Mouse (Mus musculus) kidney, postnatal 0 days (tissue): Measurements from ENCODE around the gene Cyp27b1. TPM values are rescaled to one million over a fixed set of nuclear protein-coding genes. Genes with fewer than 3 reads are reported as not detected.

Experiments used
- ATAC-seq: fragments of 200-750 bp; cut with Nextera tagmentation; replicated peaks from 2 replicates; pipeline ENCODE4 v1.8.0; 2017; ENCODE audit warnings: low read depth, moderate number of reproducible peaks, moderate TSS enrichment, moderate library complexity; ENCODE audit not compliant: low FRiP score
- DNase-seq: peaks from one replicate; pipeline ENCODE4 v3.0.0-alpha.2; 2016; ENCODE audit warnings: low spot score
- H3K27ac ChIP-seq: fragments of 300-500 bp; sonication (generic); 2 replicates; pipeline ENCODE4 v1.5.1; 2014; ENCODE audit warnings: mild to moderate bottlenecking
- H3K27me3 ChIP-seq: fragments of 300-500 bp; sonication (generic); 2 replicates; pipeline ENCODE4 v1.6.1; 2014; ENCODE audit warnings: low read length, mixed read lengths; ENCODE audit not compliant: insufficient read depth
- H3K36me3 ChIP-seq: fragments of 300-500 bp; sonication (generic); 2 replicates; pipeline ENCODE4 v1.6.1; 2014; ENCODE audit warnings: low read length, mixed read lengths; ENCODE audit not compliant: insufficient read depth
- H3K4me1 ChIP-seq: fragments of 300-500 bp; sonication (generic); replicated peaks from 2 replicates; pipeline ENCODE4 v1.6.1; 2014; ENCODE audit warnings: antibody characterized with exemption, low read length, mixed read lengths; ENCODE audit not compliant: insufficient read depth
- H3K4me2 ChIP-seq: fragments of 300-500 bp; sonication (generic); 2 replicates; pipeline ENCODE4 v1.6.1; 2014; ENCODE audit warnings: mild to moderate bottlenecking, low read length, moderate library complexity, mixed read lengths
- H3K4me3 ChIP-seq: fragments of 300-500 bp; sonication (generic); replicated peaks from 2 replicates; pipeline ENCODE4 v1.5.1; 2014; ENCODE audit warnings: low read depth, low read length
- H3K9ac ChIP-seq: fragments of 300-500 bp; sonication (generic); 2 replicates; pipeline ENCODE4 v1.6.1; 2014; ENCODE audit warnings: low read depth, low read length
- H3K9me3 ChIP-seq: fragments of 300-500 bp; sonication (generic); replicated peaks from 2 replicates; pipeline ENCODE4 v1.6.1; 2016; ENCODE audit warnings: low read length, inconsistent platforms, mixed read lengths
- CTCF ChIP-seq: IDR thresholded peaks from 2 replicates; pipeline ENCODE4 v1.5.1; 2016; ENCODE audit warnings: antibody characterized with exemption, low read depth, mild to moderate bottlenecking, moderate library complexity
- WGBS: fragments of 180-500 bp; shearing (Covaris S2); extraction: QIAGEN DNeasy Blood & Tissue Kit; methylation state at CpG from one replicate; pipeline ENCODE4 v1.1.7; 2014; 5-methylcytosine and 5-hydroxymethylcytosine counted together
- polyA plus RNA-seq: library from polyadenylated mRNA; unstranded; fragments of >200 nt; fragmentation: Nextera tagmentation; extraction: Ambion mirVana; gene quantifications from 2 replicates; pipeline ENCODE4 v1.2.1, GENCODE M21; 2015

The Cyp27b1 gene
- polyA plus RNA-seq, 1 experiment from 2014 or later: 38.9 TPM

DNA sequence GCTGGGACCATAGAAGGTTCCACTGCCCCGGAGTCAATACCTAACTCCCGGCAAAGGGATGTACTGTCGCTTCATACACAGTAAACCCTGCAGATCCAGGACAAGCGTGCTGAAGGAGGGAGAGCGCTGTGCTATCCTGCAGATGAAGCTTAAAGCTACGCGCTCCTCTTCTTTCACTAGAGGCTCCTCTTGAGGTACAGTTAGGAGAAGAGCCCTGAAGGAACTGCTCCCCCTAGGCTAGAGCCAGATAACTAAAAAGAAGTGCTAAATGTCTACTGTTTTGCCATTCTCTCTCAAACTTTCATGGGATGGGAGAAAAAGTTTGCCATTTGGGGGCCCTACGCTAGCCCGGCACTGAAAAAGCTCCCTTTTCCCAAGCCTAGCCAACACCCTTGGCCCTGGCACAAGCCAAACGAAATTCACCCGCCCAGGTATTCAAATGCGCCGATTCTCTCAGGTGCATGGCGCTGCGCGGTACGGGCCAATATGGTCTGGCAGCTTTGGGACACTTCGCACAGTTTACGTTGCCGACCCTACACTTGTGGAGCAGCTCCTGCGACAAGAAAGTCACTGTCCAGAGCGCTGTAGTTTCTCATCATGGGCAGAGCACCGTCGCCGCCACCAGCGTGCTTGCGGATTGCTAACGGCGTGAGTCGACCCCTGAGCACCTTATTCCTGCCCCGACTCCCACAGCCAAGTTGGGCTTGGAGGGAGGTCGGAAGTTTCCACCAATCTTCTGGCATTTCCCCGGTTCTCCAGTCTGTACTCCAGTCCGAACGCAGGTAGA lies 751 bp downstream of the Cyp27b1 start:
- ATAC-seq: no peak

DNA sequence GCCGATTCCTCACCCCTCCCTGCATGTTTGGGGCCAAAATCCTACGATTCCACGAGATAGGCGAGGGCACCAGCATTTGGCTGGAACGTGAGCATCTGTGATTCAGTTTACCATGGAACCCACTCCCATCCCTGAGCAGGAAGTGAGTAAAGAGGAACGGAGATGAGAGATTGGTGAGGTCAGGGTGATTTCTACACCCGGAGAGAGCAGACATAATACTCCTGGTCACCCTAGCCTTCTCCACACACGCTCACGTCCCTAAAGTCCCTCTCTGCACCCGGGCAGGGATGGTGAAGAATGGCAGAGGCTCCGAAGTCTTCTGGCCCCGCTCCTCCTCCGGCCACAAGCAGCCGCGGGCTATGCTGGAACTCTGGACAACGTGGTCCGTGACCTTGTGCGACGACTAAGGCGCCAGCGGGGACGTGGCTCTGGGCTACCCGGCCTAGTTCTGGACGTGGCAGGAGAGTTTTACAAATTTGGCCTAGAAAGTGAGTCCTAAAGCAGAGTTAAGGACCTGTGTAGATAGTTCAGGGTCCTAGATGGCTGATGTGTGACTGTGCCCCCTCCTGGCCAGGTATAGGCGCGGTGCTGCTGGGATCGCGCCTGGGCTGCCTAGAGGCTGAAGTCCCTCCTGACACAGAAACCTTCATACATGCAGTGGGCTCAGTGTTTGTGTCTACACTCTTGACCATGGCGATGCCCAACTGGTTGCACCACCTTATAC lies 1.5 kb downstream of the Cyp27b1 start:
- Histone ChIP-seq H3K9me3 (no peaks in the 10 kb centered on the region), H3K4me1 (peaks cover 13% of the 10 kb centered on the region; the same call in 1 of the 2 replicates), H3K9ac (peak overlapping the region; percentile 54; the same call in 1 of the 2 replicates), H3K27me3 (peaks cover 24% of the 10 kb centered on the region), H3K27ac (0 out of 2 replicates have a peak overlapping the region, but pooled peaks have one; percentile 9), H3K4me3 (peak overlapping the region; percentile 24), H3K36me3 (0 out of 2 replicates have a peak, but pooled peaks cover 4% of the 10 kb centered on the region), H3K4me2 (peak overlapping the region; percentile 48)
- peak; percentile 55 for TF ChIP-seq CTCF
- 2% methylated on average over 29 of the region's 29 CpGs for WGBS
- no peak for ATAC-seq
- peak; percentile 15 for DNase-seq

More for the DNA sequence above, 751 bp downstream of the Cyp27b1 start:
- H3K27me3 ChIP-seq: peaks cover 24% of the 10 kb centered on the region
- WGBS: 3% methylated on average over 35 of the region's 35 CpGs
- peaks cover 13% of the 10 kb centered on the region; the same call in 1 of the 2 replicates for H3K4me1 ChIP-seq
- H3K36me3 ChIP-seq: 0 out of 2 replicates have a peak, but pooled peaks cover 4% of the 10 kb centered on the region
- peak; percentile 42 for DNase-seq
- TF ChIP-seq CTCF: peak; percentile 26; the same call in 1 of the 2 replicates
- peak overlapping the region; percentile 54 for H3K9ac ChIP-seq
- H3K4me2 ChIP-seq: peak overlapping the region; percentile 48
- H3K4me3 ChIP-seq: peak overlapping the region; percentile 24
- 0 out of 2 replicates have a peak overlapping the region, but pooled peaks have one; percentile 37 for H3K27ac ChIP-seq
- H3K9me3 ChIP-seq: no peaks in the 10 kb centered on the region

DNA sequence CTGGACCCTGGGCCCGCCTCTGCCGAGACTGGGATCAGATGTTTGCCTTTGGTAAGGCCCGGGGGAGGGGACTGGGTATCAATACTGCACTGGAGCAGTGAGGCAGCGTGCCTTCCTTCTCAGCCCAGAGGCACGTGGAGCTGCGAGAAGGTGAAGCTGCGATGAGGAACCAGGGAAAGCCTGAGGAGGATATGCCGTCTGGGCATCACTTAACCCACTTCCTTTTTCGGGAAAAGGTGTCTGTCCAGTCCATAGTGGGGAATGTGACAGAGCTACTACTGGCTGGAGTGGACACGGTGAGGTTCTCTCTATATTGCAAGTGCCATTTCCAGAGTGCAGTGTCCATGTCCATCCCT lies 2.0 kb downstream of the Cyp27b1 start:
- 0 out of 2 replicates have a peak, but pooled peaks cover under 1% of the 10 kb centered on the region for H3K36me3 ChIP-seq
- DNase-seq (no peak), ATAC-seq (no peak)
- TF ChIP-seq CTCF: no peak
- H3K27me3 ChIP-seq: peaks cover 24% of the 10 kb centered on the region
- peak overlapping the region; percentile 54; the same call in 1 of the 2 replicates for H3K9ac ChIP-seq
- 0 out of 2 replicates have a peak overlapping the region, but pooled peaks have one; percentile 24 for H3K4me3 ChIP-seq
- H3K27ac ChIP-seq: 0 out of 2 replicates have a peak overlapping the region, but pooled peaks have one; percentile 9
- peaks cover 13% of the 10 kb centered on the region; the same call in 1 of the 2 replicates for H3K4me1 ChIP-seq
- no peaks in the 10 kb centered on the region for H3K9me3 ChIP-seq
- H3K4me2 ChIP-seq: peak overlapping the region; percentile 48; the same call in 1 of the 2 replicates
- WGBS: 14% methylated on average over 10 of the region's 10 CpGs

DNA sequence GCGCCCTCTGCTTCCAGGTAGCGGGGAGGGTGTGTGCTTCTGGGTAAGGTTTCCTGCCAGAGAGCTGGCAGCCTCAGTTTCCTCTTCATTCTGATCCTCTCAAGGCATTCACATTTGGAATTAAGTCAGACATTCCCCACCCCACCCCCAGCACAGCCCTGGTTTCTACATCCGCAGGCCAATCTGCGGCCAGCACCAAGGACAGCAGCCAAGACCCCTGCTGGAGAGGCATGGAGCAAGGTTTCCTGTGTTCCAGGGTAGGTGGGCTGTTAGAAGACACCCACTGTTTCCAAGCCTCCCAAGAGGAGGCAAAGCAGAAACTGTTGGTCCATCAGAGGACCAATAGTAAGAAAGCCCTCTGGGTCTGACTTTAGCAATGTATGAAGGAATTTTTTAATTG lies 6.6 kb downstream of the Cyp27b1 start:
- ATAC-seq: no peak

DNA sequence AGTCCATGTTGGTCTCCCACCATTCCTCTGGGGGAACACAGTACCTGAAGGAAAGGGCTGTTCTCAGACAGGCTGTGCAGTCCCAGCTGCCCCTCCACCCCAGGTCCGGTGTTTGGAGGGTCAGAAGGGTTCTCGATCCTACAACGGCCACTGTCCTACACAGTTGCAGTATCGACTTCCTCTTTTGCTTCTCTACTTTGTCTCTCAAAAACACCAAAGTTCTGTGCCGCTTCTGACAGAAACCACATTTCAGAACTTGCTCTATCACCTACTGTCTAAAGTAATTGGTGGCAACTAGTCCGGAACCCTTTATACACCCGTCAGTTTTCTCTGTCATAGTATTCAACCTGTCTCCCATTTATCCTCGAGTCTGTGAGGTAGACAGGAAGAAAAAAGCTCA lies 7.4 kb downstream of the Cyp27b1 start:
- no peak for TF ChIP-seq CTCF
- Histone ChIP-seq H3K9me3 (no peaks in the 10 kb centered on the region), H3K4me1 (no peaks in the 10 kb centered on the region)

More for the DNA sequence above, 6.6 kb downstream of the Cyp27b1 start:
- Histone ChIP-seq H3K27me3 (0 out of 2 replicates have a peak, but pooled peaks cover 4% of the 10 kb centered on the region), H3K4me3 (no peak overlapping the region), H3K27ac (no peak overlapping the region), H3K9me3 (no peaks in the 10 kb centered on the region), H3K4me2 (no peak overlapping the region), H3K36me3 (peaks cover 17% of the 10 kb centered on the region; the same call in 1 of the 2 replicates), H3K4me1 (no peaks in the 10 kb centered on the region), H3K9ac (no peak overlapping the region)
- 70% methylated on average over 4 of the region's 4 CpGs for WGBS
- no peak for TF ChIP-seq CTCF
- no peak for DNase-seq

DNA sequence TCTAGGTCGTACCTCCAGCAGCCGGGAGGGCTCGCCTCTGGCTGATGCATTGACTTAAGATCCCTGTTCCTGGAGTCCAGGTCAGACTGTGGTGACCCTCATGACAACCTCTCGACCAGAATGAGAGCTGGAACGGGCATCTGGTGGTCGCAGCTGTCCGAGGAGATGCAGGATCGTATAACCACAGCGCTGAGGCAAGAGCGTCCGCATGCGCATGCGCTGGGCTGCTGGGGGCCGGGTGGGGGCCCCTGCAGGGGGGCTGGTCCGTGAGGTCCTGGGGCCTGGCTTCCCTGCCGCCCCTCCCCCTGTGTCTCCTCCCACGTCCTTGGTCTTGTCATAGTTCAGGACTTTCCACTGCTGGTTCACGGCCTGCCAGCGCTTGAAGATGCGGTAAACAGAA lies 8.4 kb downstream of the Cyp27b1 start:
- TF ChIP-seq CTCF: no peak
- no peaks in the 10 kb centered on the region for H3K9me3 ChIP-seq
- no peak overlapping the region for H3K4me2 ChIP-seq
- H3K9ac ChIP-seq: no peak overlapping the region
- H3K27ac ChIP-seq: no peak overlapping the region
- DNase-seq (no peak), ATAC-seq (no peak)
- H3K36me3 ChIP-seq: peaks cover 17% of the 10 kb centered on the region; the same call in 1 of the 2 replicates
- H3K4me1 ChIP-seq: no peaks in the 10 kb centered on the region
- no peak overlapping the region for H3K4me3 ChIP-seq
- H3K27me3 ChIP-seq: no peaks in the 10 kb centered on the region
- WGBS: 81% methylated on average over 20 of the region's 20 CpGs

More for the DNA sequence above, 7.4 kb downstream of the Cyp27b1 start:
- Histone ChIP-seq H3K4me2 (no peak overlapping the region), H3K4me3 (no peak overlapping the region), H3K36me3 (peaks cover 17% of the 10 kb centered on the region; the same call in 1 of the 2 replicates), H3K27ac (no peak overlapping the region), H3K27me3 (0 out of 2 replicates have a peak, but pooled peaks cover 3% of the 10 kb centered on the region), H3K9ac (no peak overlapping the region)
- WGBS: 89% methylated on average over 8 of the region's 8 CpGs
- ATAC-seq (no peak), DNase-seq (no peak)
